Mouse (Mus musculus) layer of hippocampus, adult 8-10 months (tissue): Measurements from ENCODE around the gene Nav2. TPM values are rescaled to one million over a fixed set of nuclear protein-coding genes. Genes with fewer than 3 reads are reported as not detected.

Experiments used
- DNase-seq, 2 experiments: peaks; one replicate each; pipeline ENCODE4 v3.0.0; 2022; ENCODE audit warnings: low spot score in 2 of 2
- total RNA-seq, 4 experiments: library from RNA; stranded (reverse); gene quantifications; 2 replicates each; pipeline ENCODE4 v1.2.4; 2022

Gene Nav2
- total RNA-seq, 4 experiments from 2014 or later: 87.2 to 113 (median 96.0) TPM

DNA sequence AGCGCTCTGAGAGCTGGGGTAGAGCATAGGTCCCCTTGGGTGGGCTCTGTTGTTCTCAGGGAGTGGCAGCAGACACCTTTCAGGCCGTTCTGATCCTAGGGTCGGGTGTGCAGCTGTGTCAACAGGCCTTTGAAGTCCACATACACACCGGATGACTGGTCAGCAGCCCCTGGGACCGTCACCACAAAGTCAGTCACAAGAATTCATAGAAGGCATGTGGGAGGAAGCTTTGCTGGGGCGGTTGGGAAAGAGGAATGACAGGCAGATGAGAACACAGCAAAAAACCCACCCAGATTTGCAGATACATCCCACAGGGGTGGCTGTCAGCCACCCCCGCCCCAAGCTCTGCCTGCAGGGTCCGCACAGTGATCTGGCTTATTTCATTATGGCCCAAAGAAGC, 20.5 kb upstream of the Nav2 start:
- no peak for DNase-seq

DNA sequence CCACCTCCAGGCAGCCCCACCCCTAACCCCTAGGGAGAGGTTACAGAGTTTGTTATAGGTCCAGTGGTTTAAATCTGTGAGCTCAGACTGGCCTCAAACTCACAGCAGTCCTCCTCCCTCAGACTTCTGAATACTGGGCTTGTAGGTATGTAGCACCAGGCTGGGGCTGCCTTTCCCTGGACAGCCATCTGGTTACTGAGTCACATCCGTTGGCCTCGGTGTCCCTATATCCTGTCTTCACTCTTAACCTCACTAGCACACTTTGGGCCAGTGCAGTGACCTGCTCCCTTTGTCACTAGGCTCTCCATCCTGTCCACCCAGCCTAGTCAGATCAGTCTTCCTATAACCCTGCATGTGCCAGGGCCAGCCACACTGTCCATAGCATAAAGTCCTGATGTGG, 19.8 kb upstream of the Nav2 start:
- DNase-seq: no peak

DNA sequence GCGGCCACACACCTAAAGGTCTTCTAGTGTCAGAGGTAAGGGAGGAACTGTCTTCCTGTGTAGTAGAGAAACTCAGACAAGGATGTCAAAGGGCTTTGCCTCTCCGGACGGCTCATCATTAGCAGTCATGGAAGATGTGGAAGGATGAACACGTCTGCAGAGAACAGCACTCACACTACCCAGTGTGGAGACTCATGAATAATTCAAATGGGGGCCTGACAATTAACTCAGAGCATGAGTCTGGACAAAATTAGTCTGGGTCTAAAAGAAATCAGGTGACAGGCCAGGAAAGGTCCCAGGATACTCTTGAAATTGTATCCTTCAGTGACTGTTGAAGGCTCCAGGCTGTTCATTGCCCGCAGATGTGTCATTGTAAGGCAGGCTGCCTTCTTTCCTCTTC, 17.5 kb upstream of the Nav2 start:
- DNase-seq: no peak

DNA sequence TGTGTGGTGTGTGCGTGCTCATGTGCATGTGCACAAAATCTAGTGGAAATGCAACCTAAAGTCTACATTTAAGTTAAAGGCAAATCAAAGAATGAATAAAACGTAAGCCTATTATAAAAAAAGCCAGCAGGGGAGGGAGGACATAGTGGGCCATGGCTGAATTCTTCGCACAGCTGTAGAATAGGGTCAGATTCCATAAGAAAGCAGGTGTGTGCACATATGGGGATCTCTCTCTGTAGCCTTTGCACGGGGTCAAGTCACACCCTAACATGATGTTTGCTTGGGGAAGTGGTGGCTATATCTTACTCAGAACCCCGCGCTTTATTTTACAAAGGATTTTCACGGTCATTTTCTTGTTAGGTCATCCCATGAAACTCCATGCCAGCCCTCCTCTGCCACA, 15.4 kb upstream of the Nav2 start:
- DNase-seq: no peak

DNA sequence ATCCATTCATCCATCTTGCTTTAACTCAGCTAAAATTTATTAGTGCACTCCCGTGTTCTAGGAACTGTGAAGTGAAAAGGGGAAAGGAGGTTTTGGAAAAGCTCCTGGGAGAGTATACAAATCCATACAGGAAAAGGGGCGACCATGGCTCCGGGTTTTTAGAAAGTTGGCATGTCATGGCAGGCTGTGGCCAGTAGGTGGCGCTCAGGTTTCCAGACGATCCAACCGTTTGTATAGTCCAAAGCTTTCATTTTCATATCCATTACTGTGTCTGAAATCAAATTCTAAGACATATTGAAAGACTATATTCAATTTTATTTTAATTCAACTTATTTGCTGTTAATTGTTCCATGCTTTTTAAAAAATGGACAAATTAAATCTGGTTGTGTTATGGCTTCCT, 14.4 kb upstream of the Nav2 start:
- peak; percentile 30 to 79 for DNase-seq

DNA sequence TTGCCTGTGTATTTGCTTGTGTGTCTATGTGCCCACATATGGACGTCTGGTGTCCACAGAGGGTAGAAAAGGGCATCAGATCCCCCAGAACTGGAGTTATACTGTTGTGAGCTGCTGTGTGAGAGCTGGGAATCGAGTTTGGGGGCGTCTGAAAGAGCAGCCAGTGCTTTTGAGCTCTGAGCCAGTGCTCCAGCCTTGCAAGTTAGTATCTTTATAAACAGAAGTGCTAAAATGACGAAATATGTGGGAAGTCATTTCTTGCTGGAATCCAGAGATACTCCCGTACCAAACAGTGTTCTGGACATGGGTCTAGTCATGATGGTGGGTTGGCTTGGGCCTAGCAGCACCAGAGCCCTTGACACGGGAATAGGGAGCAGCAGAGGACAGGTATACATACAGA, 13.8 kb upstream of the Nav2 start:
- DNase-seq: no peak

DNA sequence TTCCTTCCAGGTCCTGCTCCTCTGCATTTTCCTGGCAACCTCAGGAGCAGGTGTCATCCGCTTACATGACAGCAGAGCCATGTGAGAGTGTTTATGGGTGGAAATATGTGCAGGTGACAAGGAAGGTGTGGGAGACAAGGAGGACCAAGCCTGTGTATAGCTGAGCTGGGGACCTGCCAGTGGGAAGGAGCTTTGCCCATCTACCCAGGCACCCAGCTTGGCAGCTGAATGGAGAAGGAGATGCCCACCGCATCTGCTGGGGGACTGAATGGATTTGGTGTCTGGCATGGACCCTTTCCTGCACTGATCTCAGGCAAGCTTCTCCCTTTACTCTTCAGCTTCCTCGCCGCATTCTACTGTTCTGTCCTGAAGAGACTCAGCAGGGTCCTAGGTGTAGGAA, 13.0 kb upstream of the Nav2 start:
- DNase-seq: no peak

DNA sequence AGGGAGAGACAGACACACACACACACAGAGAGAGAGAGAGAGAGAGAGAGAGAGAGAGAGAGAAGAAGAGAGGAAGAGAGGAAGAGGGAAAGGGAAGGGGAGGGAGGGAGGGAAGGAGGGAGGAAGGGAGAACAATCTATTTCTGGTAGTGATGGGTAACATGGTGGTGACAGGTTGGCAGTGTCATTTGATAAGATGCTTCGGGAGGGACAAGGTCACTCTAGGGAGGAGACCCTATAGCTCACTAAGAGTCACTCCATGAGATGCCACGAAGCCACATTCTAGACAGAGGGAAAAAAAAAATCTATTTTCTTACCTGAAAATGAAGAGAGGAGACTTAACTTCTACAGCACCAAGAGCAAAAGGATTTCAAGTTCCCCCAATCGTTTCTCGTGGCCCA, 12.5 kb upstream of the Nav2 start:
- no peak for DNase-seq

DNA sequence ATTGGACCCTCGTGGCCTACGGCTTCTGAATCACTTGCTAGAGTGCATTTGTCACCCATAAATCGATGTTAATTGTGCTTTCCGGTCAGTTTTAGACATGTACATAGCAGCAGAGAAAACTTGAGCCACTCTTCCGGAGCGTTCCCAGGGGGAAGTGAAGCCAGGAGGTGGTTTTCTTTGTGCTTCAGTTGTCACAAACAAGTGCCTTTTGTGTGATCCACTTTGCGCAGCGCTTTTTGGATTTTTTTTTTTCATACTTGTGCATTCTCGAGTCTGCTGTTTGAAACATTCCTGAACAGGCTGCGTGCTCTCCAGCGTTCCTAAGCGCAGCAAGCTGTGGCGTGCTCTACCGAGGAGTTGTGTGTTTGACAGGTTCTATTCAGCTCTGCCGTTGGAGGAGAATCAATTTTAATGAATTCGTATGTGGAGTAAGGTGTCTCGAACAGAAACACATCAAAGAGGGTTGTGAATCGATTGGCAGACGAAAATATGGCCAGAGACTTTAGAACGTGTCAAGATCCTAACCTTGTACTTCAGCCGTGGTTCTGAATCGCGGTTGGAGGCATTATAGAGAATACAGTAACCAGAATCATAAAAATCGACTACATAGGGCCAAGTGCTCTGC, 10.9 kb upstream of the Nav2 start:
- DNase-seq: no peak

DNA sequence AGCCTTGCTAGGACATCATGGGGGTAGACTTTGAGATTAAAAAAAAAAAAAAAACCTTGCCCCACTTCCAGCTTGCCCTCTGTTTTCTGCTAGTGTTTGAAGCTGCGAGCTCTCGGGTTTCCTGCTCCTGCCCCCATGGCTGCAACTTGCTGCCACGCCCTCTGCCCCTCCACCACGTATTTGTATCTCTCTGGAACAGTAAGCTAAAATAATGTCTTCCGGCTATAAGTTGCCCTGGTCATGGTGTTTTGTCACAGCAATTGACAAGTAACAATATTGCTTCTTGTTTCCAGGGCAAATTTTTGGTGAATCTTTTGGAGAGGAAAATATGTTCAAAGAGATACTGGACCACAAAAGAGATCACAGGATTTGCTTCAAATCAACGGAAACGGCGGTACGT, 10.1 kb upstream of the Nav2 start:
- DNase-seq: no peak

DNA sequence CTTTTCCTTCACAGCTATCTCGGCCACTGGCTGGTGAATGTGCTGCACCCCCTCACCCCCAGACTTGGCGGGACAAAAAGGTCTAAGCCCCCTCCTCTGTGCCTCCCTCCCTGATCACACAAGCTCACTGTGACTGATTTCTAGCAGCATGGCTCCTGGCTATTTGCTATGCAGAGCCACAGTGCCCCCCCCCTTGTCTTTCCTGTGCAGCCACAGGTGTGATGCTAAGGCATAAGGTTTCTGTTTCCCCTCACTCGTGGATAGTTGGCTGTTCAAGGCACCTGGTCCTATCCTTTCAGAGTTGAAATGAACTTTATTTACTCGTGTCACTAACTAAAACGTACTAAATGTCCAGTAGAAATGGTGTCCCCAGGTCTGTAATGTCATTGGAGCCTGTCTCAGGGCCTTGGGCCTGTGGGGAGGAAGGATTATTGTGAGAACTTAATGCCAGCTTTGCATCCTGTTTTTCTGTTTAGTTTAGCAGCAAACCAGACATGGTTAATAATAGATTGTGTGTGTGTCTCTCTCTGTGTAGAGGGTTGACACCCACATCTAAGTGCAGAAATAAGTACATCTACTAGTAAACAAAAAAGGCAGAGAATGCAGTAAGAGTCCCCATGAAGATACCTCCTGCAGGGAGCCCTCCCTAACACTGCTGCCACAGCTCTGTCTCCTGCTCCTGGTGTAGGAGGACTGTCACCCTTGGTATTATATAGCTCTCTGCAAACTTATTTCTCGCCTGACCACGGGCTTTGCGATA, 7.9 kb upstream of the Nav2 start:
- no peak for DNase-seq

DNA sequence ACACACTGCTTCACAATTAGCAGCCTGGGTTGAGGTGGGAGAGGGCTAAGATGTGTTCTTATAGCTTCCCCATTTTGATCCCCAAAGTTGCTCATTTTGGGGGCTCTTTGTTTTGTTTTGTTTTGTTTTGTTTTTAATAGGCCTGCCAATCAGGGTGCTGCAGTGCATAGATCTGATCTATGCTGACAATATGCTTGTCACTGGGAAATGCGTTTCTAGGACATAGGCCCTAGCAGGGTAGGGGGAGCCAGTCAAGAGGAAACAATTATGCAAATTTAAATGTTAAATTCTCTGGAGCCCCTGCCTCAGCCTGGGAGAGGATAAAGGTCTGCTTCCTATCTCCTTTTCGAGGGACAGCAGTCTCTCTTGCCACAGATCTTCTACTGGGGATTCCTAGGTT, 6.1 kb upstream of the Nav2 start:
- DNase-seq: no peak

DNA sequence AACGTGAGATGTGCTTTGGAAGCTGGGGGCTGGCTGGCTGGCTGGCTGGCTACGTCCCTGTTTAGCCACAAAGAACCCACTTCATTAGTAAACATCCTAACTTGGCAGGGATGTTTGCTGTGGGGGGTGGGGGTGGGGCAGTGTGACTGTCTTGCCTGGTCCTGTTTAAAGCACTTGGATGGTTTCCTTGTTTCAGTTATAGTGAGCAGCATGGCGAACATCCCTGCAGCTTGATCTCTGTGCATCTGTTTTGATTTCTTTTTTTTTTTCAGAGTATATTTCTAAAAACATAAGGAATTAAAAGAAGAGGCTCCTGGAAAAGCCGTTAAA, 791 bp downstream of the Nav2 start:
- no peak for DNase-seq

DNA sequence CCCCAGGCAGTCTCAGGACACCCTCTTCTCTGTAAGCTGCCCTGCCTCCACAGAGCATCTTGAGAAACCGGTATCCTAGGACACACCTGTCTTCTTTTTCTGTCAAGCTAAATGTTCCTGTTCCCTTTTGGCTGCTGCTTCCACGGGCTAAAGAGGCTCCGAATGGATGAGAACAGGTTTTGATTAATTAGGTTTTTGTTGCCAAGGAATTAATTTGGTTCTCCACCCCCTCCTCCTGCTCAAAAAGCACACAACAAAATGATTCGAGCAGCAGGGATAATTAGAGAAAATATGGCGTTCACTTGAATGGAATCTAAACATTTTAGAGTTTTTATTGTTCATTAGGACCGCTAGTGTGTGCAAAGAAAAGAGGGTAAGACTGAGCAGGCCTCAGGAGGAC, 1.8 kb downstream of the Nav2 start:
- DNase-seq: no peak

DNA sequence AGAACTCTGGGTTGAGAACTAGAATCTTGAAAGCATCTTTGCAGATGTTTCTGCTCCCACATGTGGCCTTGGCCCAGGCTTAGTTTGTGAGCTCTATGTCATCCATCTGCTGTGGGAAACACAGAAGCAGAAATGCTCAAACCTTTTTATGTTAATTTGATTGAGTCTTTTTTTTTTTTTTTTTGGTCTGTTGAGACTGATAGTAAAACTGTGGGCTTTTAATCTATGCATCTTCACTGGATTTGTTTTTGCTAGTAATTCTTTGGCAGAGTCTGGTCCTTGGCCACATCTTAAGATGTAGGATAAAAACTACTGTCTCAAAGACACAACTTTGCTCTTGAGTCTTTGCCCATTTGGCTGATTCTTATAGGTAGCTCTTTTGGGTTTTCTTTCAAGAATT, 2.6 kb downstream of the Nav2 start:
- no peak for DNase-seq

DNA sequence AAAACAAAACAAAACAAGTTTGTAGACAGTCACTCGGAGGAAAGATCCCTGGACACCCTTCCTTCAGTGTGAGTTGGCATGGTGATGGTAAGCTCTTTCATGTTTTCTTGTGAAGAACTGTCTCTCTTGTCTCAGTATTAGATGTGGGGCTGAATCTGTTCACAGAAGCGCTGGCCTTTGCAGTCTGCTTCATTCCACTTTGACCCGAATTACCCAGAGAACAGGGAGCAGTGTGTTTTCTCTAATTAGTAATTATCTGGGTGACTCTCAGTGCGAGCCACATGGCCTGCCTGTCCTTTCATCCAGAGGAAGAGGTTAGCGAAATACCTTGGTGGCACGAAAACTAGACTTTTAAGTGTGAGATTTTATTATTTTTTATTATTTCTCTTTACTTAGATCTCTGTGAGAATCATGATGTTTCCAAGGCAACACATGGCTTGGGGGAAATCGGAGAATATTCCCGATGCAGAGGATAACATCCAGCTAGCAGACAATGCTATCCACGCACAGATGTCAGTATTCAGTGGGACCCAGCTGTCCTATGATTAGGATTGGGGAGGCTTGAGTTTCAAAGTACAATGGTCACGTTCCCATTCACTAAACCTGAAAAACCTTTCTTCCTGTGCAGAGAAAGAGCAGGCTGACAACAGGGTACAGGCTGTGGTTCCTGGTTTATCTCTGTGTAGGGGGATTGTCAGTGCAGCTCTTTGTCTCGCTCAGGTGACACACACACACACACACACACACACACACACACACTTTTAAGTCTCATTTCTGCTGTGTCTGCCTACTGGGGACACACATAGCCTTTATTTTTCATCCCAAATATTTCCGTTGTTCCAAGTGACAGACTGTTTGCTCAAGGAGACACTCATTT, 6.4 kb downstream of the Nav2 start:
- no peak for DNase-seq

DNA sequence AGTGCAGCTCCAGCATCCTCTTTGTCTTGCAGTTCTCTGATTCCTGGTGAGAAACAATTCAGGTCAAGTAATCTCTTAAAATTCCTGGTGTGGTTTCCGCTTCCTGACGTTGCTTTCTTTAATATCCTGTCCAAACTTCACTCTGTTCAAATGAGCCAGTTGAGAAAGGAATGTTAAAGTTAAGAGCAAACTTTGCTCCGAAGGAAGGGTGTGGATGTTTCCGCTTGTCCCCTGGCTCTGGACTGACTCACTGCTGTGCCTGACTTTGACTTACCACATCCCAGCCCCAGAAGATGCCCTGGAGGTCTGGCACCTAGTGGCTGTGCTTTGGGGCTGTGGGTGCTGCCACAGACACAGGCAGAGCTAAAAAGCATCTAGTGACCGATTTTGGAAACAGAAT, 8.9 kb downstream of the Nav2 start:
- DNase-seq: no peak

DNA sequence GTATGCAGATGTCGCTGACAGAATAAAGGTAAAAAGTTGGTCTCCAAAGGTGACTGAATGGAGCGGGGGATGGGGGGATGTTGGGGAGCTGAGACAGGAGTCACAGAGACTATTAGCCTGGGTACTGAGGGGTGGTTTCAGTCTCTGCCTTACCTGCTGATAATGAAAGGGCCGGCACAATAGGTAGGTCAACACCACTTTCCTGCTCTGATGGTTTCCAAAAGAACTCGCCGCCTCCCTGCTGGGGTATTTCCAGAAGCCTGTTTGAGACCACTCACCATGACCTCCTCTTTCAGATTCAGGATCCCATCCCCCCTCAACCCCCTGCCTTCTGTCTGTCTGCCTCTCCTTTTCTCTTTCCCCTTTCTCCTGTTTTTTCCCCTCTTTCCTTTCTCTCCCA, 9.5 kb downstream of the Nav2 start:
- DNase-seq: no peak

DNA sequence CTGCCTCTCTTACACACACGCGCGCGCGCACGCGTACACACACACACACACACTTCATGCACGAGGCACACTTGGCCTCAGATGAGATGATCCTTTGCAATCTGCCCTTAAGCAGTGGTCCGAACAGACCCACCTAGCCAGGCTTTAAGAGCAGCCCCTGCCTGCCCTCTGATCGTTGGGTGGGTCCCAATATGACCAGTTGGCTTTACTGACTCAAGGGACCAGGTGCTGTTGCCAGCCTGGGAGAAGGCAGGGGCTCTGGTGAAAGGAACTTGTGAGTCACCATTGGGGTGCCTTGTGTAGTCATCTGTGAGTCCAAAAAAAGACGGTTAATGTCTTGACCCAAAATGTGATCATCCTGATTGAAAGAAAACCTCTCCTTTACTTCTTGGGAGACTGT, 9.9 kb downstream of the Nav2 start:
- no peak for DNase-seq

DNA sequence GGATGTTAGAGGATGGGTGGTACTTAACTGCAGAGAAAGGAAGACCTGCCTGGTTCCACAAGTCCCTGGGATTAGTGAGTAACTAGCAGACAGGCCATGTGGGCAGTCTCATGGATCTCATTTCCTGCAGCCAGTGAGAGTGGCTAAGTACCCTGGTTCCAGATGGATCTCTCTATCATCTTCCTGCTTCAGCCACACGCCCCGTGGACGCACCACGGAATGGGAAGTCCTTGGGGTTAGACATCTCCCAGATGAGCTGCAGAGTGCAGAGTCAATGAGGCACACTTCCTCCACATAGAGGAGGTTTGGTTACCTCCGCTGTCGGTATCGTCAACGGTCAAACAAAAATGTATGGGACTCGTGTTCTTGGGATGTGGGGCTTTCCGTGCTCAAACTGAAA, 15.1 kb downstream of the Nav2 start:
- DNase-seq: no peak

DNA sequence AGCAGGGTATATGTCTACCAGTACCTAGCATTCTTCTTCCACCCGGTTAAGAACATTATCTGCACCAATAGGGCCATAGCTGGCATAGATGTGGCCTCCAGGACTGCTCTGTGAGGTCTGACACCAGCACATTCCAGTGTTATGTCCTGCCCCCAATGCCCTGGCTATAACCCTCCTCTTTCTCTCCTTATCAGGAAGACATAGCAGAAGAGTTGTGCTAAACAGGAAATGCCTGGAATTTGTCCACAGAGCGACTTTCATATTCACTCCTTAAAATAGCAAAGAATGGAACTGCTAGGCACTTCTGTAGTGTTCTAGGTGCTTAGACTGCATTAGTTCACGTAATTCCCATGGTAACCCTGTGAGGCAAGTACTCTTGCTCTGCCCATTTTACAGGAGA, 16.7 kb downstream of the Nav2 start:
- DNase-seq: no peak

DNA sequence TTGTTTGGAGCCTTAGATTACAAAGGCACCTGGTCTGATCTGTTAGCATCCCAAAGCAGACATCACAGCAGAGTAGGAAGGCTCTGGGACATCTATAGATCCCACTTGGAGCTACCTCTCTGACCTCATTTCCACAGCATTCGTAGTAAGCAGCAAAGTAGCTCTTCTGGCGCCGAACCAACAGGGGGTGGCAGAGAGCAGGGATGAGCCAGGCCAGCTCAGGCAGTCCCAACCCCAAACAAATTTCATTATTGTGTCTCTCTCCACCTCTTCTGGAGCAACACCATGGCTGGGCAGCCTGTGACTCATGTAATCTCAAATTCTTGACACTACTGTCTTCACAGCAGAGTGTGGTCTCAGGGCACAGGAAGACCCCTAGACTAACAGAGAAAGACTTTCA, 19.8 kb downstream of the Nav2 start:
- peak in 1 of 2 experiments; percentile 48 for DNase-seq

DNA sequence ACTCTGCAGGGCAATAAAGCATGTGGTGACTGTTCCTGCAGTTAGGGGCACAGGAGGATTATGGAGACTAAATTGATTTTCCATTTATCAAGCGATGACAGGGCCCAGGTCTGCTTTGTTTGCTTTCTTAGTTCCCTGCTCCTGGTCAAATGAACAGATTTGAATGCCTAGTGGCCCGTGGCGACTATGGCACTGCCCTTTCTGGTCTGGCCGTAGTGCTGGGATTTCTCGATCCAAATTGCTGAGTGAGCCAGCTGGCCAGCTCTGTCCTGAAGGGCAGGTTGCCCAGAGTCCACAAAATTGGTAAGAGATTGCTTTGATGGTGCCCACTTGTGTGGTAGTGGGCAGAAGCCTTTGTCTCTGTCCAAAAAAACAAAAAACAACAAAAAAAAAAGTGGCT, 21.9 kb downstream of the Nav2 start:
- peak; percentile 42 to 55 for DNase-seq
